ENCODE assay signal across 8 mouse cellular contexts in the genomic region with DNA sequence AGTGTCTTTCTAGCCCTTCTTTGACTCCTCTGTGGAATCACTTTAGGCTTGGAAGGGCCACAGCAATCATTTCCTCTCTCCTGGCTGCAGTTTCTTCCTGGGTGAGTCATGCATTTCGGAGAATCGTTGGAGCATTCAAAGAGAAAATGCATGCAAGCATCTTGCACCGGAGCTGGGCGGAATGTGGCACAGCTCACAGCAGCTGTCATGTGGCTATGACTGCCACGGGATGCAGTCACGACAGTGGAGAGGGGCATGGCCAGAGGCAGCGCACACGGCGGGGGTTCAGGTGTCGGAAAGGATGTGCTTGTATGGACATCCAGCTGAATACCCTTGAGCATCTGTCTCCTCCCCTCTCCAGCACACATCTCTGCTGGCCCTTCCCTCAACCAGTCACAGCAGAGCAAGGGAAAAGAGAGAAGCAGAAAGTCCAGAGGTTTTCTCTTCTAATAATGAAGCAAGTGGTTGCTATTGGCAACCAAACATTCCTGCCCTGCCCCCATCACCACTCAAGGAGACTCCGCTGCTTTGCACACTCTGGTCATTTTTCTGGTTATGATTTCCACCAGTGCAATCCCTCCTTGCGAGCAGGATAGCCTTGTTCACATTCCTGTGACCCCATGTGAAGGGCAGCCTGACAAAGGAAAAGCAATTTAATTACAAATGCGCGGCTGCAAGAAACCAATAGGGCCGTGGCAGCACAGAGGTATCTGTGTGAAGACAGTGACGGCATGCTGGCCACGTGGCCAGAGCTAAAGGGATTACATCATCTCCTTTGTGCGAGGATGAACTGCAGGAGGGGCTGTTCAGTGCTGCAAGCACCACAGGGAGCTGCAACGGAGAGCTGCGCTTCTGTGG.
DNase-seq lines count a peak whose midpoint lies in the region; ATAC-seq and TF ChIP-seq lines count a peak whose summit lies in the region.

No protein-coding gene starts in this region.

- H3K27ac ChIP-seq in ES-E14 (ENCODE audit: insufficient read depth, low read depth, low read length, poor library complexity, severe bottlenecking): no peak overlapping the region
- H3K27ac ChIP-seq in brown adipose tissue, adult 24 weeks (replicated peaks; ENCODE audit: low read depth, low read length): no peak overlapping the region
- H3K27ac ChIP-seq in forebrain, embryonic 13.5 days: peak overlapping the region; percentile 93
- H3K27ac ChIP-seq in hindbrain, embryonic 11.5 days (ENCODE audit: low read depth, low read length): peak overlapping the region; percentile 60
- H3K27ac ChIP-seq in lung, embryonic 15.5 days: 0 out of 2 replicates have a peak overlapping the region, but pooled peaks have one; percentile 11

- peak overlapping the region; percentile 67 for H3K4me2 ChIP-seq in forebrain, embryonic 13.5 days
- peak overlapping the region; percentile 66 for H3K4me2 ChIP-seq in hindbrain, embryonic 11.5 days (replicated peaks; ENCODE audit: low read depth, low read length)
- H3K4me2 ChIP-seq in lung, embryonic 15.5 days: peak overlapping the region; percentile 46

- H3K9me3 ChIP-seq in ES-E14 (ENCODE audit: control insufficient read depth, insufficient read depth, low read depth, low read length): no peaks in the 10 kb centered on the region
- H3K9me3 ChIP-seq in forebrain, embryonic 13.5 days (replicated peaks): no peaks in the 10 kb centered on the region
- H3K9me3 ChIP-seq in hindbrain, embryonic 11.5 days (ENCODE audit: control insufficient read depth, low read length): no peaks in the 10 kb centered on the region
- H3K9me3 ChIP-seq in lung, embryonic 15.5 days: no peaks in the 10 kb centered on the region

- in situ Hi-C loops in ES-E14 (cut with MboI; ENCODE audit: low sequenced_read_pairs in 2 of 2, unreplicated experiment in 2 of 2): no loop called here

- no peak overlapping the region for H3K9ac ChIP-seq in ES-E14 (ENCODE audit: insufficient read depth, low read depth, low read length, poor library complexity, severe bottlenecking)
- H3K9ac ChIP-seq in forebrain, embryonic 13.5 days: peak overlapping the region; percentile 70
- H3K9ac ChIP-seq in hindbrain, embryonic 11.5 days (ENCODE audit: low read depth, low read length): peak overlapping the region; percentile 67
- no peak overlapping the region for H3K9ac ChIP-seq in lung, embryonic 15.5 days

- H3K27me3 ChIP-seq in forebrain, embryonic 13.5 days: no peaks in the 10 kb centered on the region
- no peaks in the 10 kb centered on the region for H3K27me3 ChIP-seq in hindbrain, embryonic 11.5 days (ENCODE audit: control insufficient read depth, insufficient read depth, low read length)
- no peaks in the 10 kb centered on the region for H3K27me3 ChIP-seq in lung, embryonic 15.5 days

- ATAC-seq in forebrain, embryonic 13.5 days: peak; percentile 95
- ATAC-seq in hindbrain, embryonic 11.5 days (ENCODE audit: low FRiP score): peak; percentile 99
- peak; percentile 83; the same call in 1 of the 2 replicates for ATAC-seq in lung, embryonic 15.5 days (ENCODE audit: borderline replicate concordance, extremely low read depth, low FRiP score, low TSS enrichment)

- 3% methylated on average over 20 of the region's 20 CpGs for WGBS in forebrain, embryonic 13.5 days
- WGBS in hindbrain, embryonic 11.5 days: 6% methylated on average over 20 of the region's 20 CpGs
- WGBS in lung, embryonic 15.5 days: 11% methylated on average over 20 of the region's 20 CpGs

- no peaks in the 10 kb centered on the region for H3K36me3 ChIP-seq in ES-E14 (ENCODE audit: control insufficient read depth, insufficient read depth, low read length, poor library complexity, severe bottlenecking)
- H3K36me3 ChIP-seq in forebrain, embryonic 13.5 days (ENCODE audit: poor library complexity, severe bottlenecking): no peaks in the 10 kb centered on the region
- no peaks in the 10 kb centered on the region for H3K36me3 ChIP-seq in hindbrain, embryonic 11.5 days (ENCODE audit: control insufficient read depth, insufficient read depth, low read length)
- no peaks in the 10 kb centered on the region for H3K36me3 ChIP-seq in lung, embryonic 15.5 days

- DNase-seq in ES-E14 (ENCODE audit: low read depth, low spot score): peak; percentile 45
- DNase-seq in hindbrain, embryonic 11.5 days (ENCODE audit: low spot score): peak; percentile 86
- peak; percentile 56 for DNase-seq in layer of hippocampus, adult 9-10 months (ENCODE audit: low spot score)
- DNase-seq in retina, postnatal 1 day: peak; percentile 93
- DNase-seq in urinary bladder, postnatal 25 days (ENCODE audit: low spot score): no peak

- H3K4me3 ChIP-seq in ES-E14 (ENCODE audit: insufficient read depth in 1 of 2, low read depth in 1 of 2, low read length in 2 of 2, poor library complexity in 1 of 2, severe bottlenecking in 1 of 2): peak overlapping the region in 1 of 2 experiments; percentile 35; a peak in 2 of 4 replicates
- H3K4me3 ChIP-seq in brown adipose tissue, adult 24 weeks (ENCODE audit: insufficient read depth, low read depth, low read length): peak overlapping the region; percentile 14; the same call in 1 of the 2 replicates
- H3K4me3 ChIP-seq in forebrain, embryonic 13.5 days: peak overlapping the region; percentile 37
- H3K4me3 ChIP-seq in hindbrain, embryonic 11.5 days (ENCODE audit: low read depth, low read length): peak overlapping the region; percentile 32
- H3K4me3 ChIP-seq in lung, embryonic 15.5 days: peak overlapping the region; percentile 18

- H3K4me1 ChIP-seq in ES-E14 (ENCODE audit: control insufficient read depth in 2 of 2, insufficient read depth in 2 of 2, low read length in 2 of 2, poor library complexity in 1 of 2): peaks cover 0 to 9% of the 10 kb centered on the region in 2 experiments; a peak in 1 of 4 replicates
- peaks cover 31% of the 10 kb centered on the region for H3K4me1 ChIP-seq in brown adipose tissue, adult 24 weeks (ENCODE audit: control insufficient read depth, insufficient read depth, insufficient read length, low read length)
- peaks cover 68% of the 10 kb centered on the region for H3K4me1 ChIP-seq in forebrain, embryonic 13.5 days
- peaks cover 21% of the 10 kb centered on the region for H3K4me1 ChIP-seq in hindbrain, embryonic 11.5 days (replicated peaks; ENCODE audit: control insufficient read depth, insufficient read depth, low read length)
- H3K4me1 ChIP-seq in lung, embryonic 15.5 days: peaks cover 51% of the 10 kb centered on the region

TF ChIP-seq in ES-E14, 5 proteins besides CTCF, POLR2A, EP300 and RAD21:
- TF ChIP-seq ZNF384 (IDR thresholded peaks at IDR 0.05; ENCODE audit: low read depth, low read length) (no peak), MAFK (IDR thresholded peaks at IDR 0.05; ENCODE audit: insufficient read depth, low read depth, low read length) (no peak), ZC3H11A (IDR thresholded peaks at IDR 0.05; ENCODE audit: borderline replicate concordance, low read depth, low read length) (no peak), CHD2 (IDR thresholded peaks at IDR 0.05; ENCODE audit: low read depth, low read length) (no peak)

Comparison
In these comparisons a context has a peak if more than half of its experiments do, and no peak if none do; other contexts are left out.
1. H3K27ac ChIP-seq: peak in forebrain, embryonic 13.5 days (single experiment), hindbrain, embryonic 11.5 days (single experiment) and lung, embryonic 15.5 days (single experiment); none in ES-E14 (single experiment) and brown adipose tissue, adult 24 weeks (single experiment).
2. H3K9ac ChIP-seq: peak in forebrain, embryonic 13.5 days (single experiment) and hindbrain, embryonic 11.5 days (single experiment); none in ES-E14 (single experiment) and lung, embryonic 15.5 days (single experiment).
3. Peak in every context shown above with its lines, with median percentiles within 50 percentile points of each other: ATAC-seq and H3K4me2 ChIP-seq.